Mouse (Mus musculus): Measurements from ENCODE around the gene Smyd1.
A peak's percentile ranks its signal among the peaks of the same experiment; 100 is the strongest.

Smyd1 gene

DNA sequence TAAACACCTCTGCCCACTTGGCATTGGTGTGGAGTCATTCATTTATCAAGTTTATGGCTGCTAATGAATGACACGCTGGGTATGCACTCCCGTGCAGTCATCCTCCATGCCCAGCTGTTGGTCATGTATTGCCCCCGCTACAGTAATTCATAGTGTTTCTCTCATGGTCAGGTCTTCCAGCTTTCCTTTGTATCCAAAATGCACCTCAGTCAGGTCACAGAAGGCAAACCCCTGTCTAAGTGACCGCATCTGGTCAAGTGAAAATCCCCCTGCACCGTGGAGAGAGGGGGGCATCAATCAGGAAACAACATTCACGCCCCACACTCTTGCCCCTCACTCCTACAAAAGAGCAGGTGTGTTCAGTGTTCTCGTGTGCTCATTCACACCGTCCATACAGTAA is 117.9 kb downstream of the Smyd1 start:
- DNase-seq (ENCODE audit: low read depth, low spot score) = no peak

DNA sequence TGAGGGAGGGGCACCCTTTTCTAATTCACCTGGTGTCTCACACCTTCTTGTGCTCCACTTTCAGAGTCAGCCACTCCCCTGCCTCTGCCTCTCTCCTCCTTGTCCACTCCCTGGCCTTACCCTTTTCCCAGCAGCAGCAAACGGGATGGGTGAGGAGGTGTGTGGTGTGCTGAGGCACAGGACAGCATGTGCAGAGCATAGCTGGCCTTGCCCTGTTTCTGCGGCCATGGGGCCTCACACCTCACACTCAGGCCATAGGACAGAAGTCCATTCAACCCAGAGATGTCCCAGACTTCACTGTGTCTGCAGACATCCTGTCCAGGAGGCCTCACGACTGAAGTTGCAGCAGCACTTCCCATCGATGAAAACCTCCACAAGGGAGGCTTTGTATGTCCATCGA is 118.4 kb downstream of the Smyd1 start:
- no peak for DNase-seq (ENCODE audit: low read depth, low spot score)

DNA sequence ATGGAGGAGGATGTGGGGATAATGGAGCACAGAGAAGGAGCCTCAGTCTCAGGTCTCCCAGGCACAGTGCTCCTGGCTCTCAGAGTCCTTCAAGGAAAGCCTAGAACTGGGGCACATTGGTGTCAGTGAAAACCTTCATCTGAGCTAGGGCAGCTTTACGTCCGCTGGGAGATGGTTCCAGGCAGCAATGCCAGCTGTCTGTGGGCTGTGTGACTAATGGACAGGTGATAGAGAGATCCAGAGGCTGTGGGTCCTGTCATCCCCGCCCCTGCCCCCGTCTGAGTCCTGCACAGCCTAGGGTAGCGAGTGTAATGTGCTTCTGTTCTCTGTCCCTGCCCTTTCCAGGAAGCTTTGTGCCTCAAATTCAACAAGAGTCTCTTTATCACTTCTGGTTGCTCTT is 120.1 kb downstream of the Smyd1 start:
- no peak for DNase-seq (ENCODE audit: low read depth, low spot score)

DNA sequence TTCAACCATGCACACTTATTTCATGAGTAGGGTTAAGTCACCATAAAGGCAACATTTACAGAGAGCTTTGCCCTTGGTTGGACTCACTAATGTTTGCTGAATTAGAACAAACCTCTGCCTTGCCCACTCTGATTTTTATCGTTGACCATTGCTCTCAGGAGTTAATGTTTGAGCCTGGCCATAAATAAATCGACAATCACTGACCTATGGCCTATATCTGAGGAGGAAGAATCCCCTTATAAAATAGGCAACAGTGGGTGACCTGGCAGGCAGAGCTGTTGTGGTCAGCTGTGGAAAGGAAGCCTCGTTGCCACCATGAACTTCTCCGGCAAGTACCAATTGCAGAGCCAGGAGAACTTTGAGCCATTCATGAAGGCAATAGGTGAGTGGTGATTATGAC is 122.4 kb downstream of the Smyd1 start, which contains the start of gene Fabp1:
Gene Fabp1, plus strand, starts transcription at position 216 of the 400 bp plus-strand sequence.
- no peak for DNase-seq (ENCODE audit: low read depth, low spot score)

DNA sequence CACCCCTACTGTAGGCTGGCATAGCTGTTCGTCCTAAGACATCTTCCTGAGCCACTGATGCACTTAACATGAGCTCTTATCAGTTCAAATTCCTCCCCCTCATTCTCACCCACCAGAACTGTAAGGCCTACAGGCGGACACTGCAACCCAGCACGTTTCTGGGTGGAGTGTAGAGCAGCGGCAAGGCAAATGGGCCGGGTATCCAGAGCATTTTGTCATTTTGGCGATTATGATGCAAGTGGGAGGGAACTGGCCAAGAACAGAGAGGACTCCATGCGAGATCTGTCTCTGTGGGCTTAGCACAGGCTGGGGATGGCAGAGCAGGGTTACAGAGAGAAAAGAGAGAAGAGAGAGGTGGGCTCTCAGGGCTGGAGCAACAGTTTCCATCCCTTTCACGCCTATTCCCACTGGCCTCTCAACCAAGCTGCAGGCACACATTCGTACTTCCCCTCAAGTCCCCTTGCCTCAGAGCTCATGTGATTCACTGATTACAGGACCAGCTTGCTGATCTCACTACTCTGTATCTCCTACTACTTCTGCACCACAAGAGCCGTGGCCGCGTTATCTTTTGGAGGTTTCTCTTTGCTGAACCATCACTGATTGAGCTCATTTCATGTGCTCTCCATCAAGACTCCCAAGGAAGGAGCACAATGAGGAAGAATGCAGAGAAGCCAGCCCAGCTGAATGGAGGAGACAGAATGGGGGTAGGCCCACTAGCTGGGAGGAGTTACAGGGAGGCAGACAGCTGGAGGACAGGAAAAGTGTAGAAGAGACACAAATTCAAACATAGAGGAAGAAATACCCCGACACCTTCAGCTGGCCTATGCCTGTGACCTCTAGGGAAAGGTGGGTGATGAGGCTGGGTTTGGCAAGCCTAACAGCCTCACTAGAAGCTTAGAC is 124.1 kb downstream of the Smyd1 start:
- no peak for DNase-seq (ENCODE audit: low read depth, low spot score)

DNA sequence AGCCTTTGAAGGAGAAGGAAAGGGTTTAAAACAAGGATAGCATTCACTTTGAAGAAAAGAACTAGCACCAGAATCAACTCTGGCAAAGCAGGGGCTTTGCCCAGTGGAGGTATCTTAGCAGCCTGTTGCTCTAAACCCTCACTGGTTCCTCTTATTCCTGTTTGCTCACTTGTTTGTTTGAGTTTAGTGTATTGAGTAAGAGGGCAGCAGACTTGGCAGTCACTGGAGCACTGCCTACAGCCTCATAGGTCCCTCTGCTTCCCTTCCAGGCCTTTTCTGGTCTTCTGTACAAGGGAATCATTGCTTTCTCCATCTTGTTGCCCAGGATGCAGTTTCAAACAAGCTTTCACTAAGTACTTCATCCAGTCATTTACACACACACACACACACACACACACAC is 125.9 kb downstream of the Smyd1 start:
- DNase-seq (ENCODE audit: low read depth, low spot score) = no peak

DNA sequence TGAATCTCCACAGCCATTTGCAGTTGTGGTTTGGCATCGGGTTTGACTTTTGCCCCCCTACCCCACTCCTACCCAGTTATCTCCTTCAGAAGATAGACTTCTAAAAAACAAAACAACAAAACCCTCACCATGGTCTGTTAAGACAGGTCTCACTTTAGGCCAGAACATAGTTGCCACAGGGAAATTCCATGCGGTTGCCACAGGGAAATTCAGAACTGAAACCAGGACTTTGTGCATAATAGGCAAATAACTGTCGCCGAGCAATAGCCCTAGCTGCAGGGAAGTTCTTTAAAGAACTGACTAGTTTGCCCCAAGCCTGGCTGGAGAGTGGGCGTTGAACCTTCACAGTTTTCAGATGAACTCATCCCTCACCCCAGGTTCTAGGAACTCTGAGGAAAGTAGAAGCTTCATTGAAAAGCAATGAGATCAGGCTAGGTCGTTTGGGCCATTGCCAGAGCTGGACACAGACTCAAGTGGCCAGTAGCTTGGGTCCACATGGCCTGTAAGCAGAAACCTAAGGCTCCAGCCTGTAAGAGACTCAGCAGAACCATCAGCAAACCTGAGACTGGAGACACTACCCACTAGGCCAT is 128.8 kb downstream of the Smyd1 start:
- no peak for DNase-seq (ENCODE audit: low read depth, low spot score)

DNA sequence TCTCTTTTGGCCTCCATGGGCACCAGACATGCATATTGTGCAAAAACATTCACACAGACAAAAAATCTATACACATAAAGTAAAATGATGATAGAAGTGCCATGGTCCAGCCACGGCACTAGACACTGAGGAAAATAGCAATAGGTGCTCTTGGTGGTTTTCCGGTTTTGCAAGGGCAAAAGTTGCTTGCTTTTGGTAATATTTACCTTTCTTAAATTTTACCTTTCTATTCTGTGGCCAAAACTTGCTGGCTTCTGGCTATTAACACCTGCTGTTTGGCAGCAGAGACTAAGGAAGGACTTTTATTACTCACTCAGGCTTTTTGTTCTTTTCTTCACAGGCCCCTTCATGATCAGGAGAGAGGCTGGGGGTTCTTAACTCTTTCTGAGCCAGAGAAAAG is 131.5 kb downstream of the Smyd1 start:
- DNase-seq (ENCODE audit: low read depth, low spot score) = no peak

DNA sequence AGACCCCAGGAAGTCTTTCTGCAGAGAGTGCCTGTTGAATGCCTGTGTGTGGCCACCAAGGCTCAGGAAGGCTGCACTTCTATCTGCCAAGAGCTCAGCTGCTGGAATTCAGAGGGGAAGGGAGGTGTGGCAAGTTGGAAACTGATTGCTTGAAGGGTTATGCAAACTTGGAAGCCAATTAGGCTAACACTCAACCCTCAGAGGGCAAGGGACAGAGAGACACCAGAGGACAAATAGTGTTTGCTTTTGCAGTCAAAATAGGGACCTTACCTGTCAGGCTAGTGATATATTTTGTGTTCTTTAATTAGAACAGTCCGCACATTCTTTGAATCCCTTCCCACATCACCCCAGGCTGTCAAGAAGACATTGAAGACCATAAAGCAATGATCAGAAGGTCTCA is 132.5 kb downstream of the Smyd1 start:
- DNase-seq (ENCODE audit: low read depth, low spot score) = no peak

DNA sequence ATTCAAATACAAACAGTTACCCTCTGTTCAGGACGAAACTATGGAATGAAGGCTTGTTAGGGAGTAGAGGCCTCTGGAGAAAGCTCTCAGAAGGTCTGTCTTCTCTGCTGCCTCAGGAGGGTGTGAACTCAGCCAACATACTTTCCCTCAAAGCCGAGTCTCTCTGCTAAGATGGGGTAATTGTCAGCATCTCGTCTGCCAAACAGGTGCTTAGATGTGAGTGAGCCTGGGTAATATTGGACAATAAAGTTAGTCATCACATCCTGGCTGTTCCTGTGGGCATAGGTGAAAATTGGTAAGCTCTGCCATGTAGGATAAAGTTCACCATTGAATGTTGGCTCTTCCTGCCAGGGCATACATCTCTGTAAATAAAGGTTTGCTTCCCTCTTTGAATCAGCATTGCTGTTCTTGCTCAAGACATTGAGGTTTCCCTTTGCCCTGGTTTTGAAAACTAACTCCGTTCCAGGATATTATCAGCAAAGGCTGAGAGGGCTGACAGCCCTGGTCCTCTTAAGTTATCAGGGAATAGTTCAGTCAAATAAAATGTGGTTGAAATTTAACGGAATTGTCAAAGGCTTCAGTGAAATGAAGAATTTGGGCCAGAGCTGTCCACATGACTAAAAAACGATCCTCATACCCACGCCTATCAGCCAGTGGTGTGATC is 137.0 kb downstream of the Smyd1 start:
- no peak for DNase-seq (ENCODE audit: low read depth, low spot score)

DNA sequence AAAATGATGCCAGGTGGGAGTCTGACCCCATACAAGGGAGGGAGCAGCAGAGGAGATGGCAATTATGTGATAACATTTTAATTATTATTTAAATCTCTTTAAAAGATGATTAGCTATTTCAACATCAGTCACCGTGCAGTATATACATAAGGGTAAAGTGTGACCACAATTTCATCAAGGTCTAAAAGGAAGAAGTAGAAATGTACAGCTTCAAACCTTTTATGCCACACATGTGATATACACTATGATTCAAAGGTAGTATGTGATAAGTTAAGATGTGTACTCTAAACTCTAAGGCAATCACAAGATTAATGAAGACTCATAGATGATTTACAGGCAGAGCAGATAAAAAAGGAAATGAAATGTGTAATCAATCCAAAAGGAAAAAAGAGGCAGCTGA is 141.4 kb downstream of the Smyd1 start:
- no peak for DNase-seq (ENCODE audit: low read depth, low spot score)

DNA sequence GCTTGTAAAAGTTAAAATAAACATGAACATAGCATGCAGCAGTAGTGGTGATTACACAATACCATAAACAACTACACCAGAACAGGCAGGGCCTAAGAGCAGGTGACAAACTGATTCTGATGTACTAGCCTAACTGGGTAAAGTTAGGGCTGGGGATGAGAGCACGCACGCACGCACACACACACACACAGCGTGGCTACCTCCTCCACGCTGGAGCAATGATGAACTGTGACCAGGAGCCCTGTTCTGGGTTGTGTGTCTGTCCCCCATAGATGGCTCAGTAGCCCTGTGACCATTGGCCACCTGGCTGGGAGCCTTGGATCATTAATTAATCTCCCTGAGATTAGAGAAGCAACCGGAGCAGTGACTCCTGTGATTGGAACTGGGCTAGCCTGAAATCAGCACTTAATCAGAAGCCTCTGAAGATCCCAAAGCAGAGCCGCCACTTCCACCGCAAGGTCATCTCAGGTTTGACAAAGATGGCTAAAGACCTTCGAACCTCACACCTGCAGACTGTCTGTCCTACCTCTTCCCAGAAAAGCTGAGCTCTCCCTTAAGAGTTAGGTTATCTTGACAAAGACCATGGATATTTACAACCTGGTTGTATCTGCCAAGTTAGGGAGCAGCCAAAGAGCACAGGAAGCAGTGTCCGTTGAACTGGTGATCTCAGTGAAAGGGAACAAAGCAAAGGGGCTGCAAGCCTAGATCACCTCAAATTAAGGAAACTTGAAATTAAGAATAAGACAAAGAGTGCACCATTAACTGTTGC is 149.0 kb downstream of the Smyd1 start:
- no peak for DNase-seq (ENCODE audit: low read depth, low spot score)

DNA sequence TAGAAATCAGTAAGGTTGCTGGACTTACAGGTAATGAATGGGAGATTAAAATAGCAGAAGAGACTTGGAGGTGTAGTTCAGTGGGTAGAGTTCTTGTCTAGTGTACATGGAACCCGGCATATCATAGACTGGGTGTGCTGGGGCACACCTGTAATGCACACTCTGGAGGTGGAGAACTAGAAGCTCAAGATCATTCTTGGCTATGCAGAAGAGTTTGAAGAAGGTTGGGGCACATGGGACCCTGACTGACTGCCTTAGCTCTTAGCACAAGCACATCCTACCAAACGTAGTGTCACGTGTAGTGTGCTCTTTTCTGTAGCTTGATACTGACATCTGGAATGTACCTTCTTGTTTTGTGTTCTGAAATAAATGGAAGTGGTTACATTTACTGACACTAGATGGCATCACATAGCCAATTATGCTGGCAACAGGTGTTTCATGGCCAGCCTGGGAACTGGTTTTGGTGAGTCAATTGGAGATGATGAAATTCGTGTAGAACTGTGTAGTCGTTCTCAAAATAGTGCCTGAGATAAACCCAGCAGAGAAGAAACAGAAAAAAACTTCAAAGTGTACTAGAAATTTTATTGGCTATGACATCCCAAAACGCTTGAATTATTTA is 155.4 kb downstream of the Smyd1 start:
- DNase-seq (ENCODE audit: low read depth, low spot score) = peak; percentile 33

DNA sequence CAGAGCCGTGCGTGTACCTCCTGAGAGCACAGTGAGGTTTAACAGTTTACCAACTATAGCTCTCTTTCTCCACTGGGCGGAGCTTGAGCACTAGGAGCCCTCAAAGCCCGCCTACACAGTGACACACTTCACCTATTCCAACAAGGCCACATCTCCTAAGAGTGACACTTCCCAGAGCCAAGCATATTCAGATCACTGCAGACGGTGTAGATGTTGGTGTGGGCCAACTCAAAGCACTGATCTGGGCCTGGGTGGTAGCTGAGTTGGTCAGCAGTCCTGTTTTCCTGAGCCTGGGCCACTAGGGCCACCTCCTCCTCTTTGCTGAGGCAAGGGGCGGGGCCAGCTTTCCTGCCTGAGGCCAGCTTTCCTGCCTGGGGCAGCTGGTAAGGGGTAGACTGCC is 157.6 kb downstream of the Smyd1 start:
- DNase-seq (ENCODE audit: low read depth, low spot score) = no peak

Measured in skeletal muscle tissue, adult 2 months (tissue).